Mouse (Mus musculus): ENCODE data around the gene Gm4871.
A peak's percentile ranks its signal among the peaks of the same experiment; 100 is the strongest.
"Not testable (repeated sequence)": the region's sequence is repeated elsewhere in the genome, so short reads cannot be mapped to it uniquely, and the experiment has no call there.

Gene Gm4871

DNA sequence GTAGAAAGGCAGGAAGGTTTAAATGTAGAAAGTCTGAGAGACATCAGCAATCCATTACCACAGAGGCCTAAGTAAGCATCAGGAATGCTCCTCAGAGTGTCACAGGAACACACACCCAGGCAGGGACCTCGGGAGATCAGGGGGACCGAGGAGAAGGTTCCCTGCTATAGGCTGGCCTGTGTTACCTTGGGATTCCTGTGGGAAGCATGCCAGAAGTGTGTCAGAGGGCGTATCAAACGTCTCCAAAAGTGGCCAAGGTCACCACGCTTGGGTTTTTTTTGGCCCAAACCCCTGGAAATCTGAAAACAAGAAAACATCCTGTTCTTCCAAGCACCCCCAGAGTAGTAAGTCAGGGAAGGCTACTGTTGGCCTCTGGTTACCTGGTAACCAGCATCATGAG is at the start of gene Gm4871:
Gm4871 (minus strand) TSS at position 364 of the 400 bp plus-strand sequence.
- not testable (repeated sequence) for DNase-seq (ENCODE audit: low spot score in 2 of 2)

- no peak for DNase-seq (ENCODE audit: low spot score in 2 of 2)
Measured at GRCm38 (mm10) chr5:145081866-145082613, 49.5 kb upstream of the Gm4871 start.

GRCm38 (mm10) chr5:145075081-145075480 is 42.5 kb upstream of the Gm4871 start:
- no peak for DNase-seq (ENCODE audit: low spot score in 2 of 2)

- no peak for DNase-seq (ENCODE audit: low spot score in 2 of 2)
Measured at GRCm38 (mm10) chr5:145071342-145071741, 38.8 kb upstream of the Gm4871 start.

DNA sequence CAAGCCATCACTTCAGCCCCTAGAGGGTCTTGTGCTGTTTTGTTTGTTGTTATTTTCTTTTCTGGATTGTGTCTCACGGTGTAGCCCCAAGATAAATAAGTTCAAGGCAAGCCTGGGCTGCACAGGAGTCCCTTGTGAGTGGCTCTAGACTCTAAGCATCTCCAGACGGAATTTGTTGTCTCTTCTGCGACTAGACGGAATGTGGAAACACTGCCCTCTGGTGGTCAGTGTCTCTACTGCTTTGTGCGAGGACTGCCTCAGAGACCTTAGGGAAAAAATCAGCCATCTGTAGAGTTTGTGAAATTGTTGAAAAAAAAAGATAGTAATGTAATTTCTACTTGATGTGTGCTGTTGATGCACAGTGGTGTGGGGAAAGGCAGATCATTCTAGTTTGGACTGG is 37.2 kb upstream of the Gm4871 start:
- peak; percentile 47 to 72 for DNase-seq (ENCODE audit: low spot score in 2 of 2)

DNA sequence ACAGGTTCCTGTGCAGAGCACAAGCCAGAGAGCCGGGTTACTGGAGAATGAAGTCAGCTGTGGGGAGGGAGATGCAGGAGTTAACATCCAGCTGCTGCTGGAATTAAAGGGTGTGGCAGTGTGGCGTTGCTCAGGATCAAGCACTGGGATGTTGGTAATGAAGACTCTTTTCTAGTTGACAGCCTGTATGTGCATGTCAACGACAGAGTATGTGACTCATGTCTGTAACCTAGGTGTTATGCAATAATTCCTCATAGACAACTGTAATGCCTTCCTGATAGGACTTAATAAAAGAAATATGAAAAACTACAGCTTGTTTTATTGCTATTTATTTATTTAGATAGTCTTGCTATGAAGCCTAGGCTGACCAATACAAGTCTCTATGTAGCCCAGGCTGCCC is 36.3 kb upstream of the Gm4871 start:
- no peak for DNase-seq (ENCODE audit: low spot score in 2 of 2)

- DNase-seq (ENCODE audit: low spot score in 2 of 2), result no peak
Measured at GRCm38 (mm10) chr5:145064765-145065340, 32.3 kb upstream of the Gm4871 start.

DNA sequence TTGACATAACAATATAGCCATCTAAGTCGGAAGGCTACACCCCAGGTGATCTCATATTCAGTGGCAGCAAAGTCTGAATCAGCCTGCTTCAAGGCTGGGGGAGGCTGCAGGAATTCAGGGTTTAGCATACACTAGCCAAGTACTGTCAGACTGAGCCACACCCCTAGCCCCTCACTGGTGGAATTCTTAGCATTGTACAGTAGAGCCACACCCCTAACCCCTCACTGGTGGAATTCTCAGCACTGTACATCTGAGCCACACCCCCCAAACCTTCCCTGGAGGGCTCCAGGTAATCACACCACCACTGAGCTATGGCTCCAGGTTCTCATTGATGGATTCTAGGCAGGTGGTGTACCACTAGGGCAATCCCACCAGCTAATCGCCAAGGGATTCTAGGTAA is 27.0 kb upstream of the Gm4871 start:
- DNase-seq (ENCODE audit: low spot score in 2 of 2), result no peak

GRCm38 (mm10) chr5:145058722-145059121 is 26.2 kb upstream of the Gm4871 start:
- DNase-seq (ENCODE audit: low spot score in 2 of 2), result no peak

- DNase-seq (ENCODE audit: low spot score in 2 of 2), result no peak
Measured at GRCm38 (mm10) chr5:145057907-145058306, 25.4 kb upstream of the Gm4871 start.

DNA sequence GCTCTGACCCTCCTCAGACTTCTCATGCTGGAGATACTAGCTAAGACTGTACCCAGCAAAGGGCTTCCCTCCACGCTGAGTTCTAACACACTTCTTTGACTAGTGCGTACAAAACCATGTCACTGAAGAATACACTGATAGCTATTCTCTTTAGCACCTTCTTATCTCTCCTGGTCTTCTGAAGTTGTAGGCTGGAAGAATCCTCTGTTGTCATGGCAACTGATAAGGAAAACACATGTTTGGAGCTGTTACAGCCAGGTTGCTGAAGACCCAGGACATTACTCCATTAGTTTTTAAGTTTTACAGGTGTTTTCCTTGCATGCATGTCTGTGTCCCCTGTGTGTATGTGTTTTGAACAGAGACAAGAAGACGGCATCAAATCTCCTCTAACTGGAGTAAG is 21.6 kb upstream of the Gm4871 start:
- DNase-seq (ENCODE audit: low spot score in 2 of 2), result not testable (repeated sequence)

GRCm38 (mm10) chr5:145042690-145043089 is 10.1 kb upstream of the Gm4871 start, which contains the start of gene 1700018F24Rik:
Gene 1700018F24Rik (plus strand): TSS chr5:145042990.
- DNase-seq (ENCODE audit: low spot score in 2 of 2), result not testable (repeated sequence)

DNA sequence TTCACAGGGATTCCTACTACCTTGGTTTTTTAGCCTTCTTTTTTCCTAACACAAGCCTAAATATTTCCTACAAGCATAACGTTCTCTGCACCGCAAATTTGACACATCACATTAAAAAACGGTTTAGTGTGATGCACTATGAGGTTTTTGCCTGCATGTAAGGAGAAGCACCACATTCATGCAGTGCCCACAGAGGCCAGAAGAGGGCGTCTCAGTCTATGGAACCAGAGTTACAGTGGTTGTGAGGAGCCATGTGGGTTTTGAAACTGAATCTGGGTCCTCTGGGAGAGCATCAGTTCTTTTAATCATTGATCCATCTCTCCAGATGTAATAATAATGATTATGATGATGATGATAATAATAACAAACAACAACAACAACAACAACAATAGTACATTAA is 9.1 kb upstream of the Gm4871 start:
- DNase-seq (ENCODE audit: low spot score in 2 of 2), result no peak

DNA sequence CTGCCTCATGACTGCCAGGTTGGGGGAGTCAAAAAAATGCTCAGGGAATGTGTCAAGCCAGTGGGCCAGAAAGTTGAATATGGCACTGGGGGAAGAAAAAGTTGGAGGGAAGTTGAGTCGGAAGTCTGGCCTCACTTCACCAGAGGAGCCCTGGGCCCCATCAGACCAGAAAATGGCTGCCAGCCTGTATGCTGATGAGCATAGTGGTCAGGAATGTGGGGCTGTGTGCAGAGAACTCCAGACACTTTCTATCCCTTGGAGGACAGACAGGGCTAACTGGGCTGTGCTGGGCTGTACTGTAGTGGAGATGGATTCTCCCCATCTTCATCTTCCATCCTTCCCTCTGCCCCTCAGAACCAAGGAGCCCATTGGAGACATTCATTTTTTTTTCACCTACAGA is 2.1 kb downstream of the Gm4871 start:
- not testable (repeated sequence) for DNase-seq (ENCODE audit: low spot score in 2 of 2)

DNA sequence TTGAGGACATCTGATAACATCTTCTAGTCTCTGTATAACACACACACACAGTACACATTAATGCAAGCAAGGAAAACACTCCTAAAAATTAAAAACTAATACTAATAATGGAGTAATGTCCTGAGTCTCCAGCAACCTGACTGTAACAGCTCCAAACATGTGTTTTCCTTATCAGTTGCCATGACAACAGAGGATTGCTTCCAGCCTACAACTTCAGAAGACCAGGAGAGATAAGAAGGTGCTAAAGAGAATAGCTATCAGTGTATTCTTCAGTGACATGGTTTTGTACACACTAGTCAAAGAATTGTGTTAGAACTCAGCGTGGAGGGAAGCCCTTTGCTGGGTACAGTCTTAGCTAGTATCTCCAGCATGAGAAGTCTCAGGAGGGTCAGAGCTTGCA is 11.8 kb downstream of the Gm4871 start:
- DNase-seq (ENCODE audit: low spot score in 2 of 2), result not testable (repeated sequence)

GRCm38 (mm10) chr5:145020254-145020653 is 12.3 kb downstream of the Gm4871 start:
- not testable (repeated sequence) for DNase-seq (ENCODE audit: low spot score in 2 of 2)

DNA sequence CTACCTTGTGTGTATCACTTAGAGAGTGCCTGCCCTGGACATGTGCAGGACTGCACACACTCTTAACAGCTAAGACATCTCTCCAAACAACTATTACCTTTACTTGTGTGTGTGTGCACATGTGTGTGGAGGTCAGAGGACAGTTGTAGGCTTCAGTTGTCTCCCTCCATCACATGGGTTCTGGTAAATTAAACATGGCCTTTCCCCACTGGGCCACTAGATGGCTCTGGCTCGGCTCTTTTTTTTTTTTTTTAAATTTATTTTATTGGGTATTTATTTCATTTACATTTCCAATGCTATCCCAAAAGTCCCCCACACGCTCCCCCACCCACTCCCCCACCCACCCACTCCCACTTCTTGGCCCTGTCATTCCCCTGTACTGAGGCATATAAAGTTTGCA is 15.8 kb downstream of the Gm4871 start:
- DNase-seq (ENCODE audit: low spot score in 2 of 2), result not testable (repeated sequence)

GRCm38 (mm10) chr5:145014278-145014677 is 18.3 kb downstream of the Gm4871 start:
- no peak for DNase-seq (ENCODE audit: low spot score in 2 of 2)

DNA sequence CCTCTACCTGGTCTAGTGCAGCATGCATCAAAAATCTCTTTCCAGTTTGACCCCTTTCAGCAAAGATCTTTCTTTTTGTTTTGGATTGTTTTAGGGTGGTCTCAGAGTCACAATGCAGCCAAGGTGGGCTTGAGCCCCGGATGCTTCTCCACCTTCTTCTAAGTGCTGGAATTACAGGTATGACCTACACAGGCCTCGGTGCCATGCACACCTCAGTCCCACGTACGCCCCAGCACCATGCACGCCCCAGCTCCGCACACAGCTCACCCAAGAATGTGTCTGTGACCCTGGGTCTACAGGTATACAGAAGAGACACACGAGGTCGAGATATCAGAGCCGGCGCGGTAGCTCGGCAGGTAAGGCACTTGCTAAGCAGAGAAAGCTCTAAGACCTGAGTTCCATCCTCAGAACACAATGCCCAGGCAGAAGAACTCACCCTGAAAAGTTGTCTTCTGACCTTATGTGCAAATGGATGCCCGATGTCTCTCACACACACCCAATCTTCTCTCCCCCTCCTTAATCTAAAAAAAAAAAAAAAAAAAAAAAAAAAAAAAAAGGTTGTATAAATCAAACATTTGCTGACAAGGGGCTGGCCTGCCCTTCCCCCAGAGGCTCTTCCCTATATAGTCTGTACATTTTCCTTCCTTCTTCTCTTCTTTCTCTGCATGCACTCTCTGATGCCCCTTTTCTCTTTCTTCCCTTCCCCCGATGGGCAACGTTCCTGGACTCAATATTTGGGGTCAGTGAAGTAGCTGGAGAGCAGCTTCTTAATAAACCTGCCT is 23.5 kb downstream of the Gm4871 start:
- no peak for DNase-seq (ENCODE audit: low spot score in 2 of 2)

DNA sequence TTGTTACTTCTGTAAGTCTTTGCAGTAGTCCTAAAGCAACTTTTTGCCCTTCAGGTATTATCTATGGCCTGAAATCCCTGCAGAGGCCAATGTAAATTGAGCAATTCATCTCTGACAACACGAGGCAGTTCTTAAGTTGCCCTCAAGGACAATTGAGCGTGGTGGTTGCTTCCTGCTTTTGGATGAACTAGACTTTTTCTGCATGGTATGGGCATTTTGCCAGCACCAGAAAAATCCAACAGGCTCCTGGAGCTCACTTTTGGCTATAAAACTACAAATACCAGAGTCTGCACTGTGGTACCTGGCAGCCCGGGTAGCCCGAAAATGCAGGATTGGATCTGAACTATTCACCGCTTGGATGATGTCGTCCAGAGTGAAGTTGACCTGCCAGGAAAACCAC is 27.0 kb downstream of the Gm4871 start:
- no peak for DNase-seq (ENCODE audit: low spot score in 2 of 2)

DNA sequence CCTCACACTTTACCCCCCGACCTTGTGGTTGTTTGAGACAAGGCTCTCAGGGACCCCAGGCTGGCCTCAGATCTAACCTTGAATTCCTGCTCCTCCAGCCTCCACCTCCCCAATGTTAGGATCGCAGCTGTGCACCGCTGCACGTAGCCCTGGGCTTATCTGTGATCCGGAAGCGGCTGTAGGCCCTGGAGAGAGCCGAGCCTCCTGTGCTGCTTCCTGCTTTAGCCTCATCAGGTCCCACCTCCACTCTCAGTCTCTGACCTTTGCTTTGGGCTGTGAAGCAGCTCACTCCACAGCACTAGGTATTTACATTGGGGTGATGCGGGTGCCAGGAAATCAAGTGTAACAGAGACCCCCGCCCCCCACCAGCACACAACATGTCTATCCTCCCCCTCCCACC is 28.1 kb downstream of the Gm4871 start:
- no peak for DNase-seq (ENCODE audit: low spot score in 2 of 2)

DNA sequence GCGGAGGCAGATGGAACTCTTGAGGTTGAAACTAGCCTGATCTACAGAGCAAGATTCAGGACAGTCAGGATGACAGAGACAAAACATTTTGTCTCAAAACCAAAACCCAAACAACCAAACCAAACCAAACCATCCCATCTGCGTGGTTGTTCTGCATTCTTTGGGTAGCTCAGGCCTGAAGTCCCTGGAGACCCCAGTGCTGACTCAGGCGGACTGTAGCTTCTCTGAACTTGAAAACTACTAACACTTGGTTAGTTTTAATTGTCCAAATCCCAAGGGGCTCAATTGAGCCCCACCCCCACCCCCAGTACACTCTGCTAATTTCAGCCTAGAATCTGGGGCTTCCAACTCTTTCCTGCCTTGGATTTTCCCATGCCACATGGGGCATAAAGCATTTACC is 29.2 kb downstream of the Gm4871 start:
- DNase-seq (ENCODE audit: low spot score in 2 of 2), result no peak

- no peak for DNase-seq (ENCODE audit: low spot score in 2 of 2)
Measured at GRCm38 (mm10) chr5:144998491-144998890, 34.1 kb downstream of the Gm4871 start.

Measured in urinary bladder, postnatal 4 days (tissue).